Comparison of ENCODE assay signal across 16 mouse cellular contexts in the genomic region with DNA sequence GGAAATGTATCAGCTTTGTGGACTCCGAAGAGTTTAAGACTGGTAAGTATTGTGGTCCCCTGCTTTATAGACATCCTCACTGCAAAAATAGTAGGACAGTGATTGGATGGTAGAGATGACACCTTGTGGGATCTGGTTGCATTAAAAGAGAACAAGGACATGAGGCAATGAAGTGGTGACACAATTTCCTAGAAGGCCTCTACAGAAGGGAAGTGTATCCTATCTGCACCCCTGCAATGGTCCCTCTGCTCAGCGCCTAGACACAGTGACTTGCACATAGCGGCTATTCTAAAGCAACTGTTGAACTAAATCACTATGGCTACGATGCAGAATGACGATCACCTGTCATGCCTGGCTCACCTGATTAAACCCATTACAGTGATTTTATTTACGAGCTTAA. TPM values are rescaled to one million over a fixed set of nuclear protein-coding genes. Genes with fewer than 3 reads are reported as not detected.
A peak's percentile ranks its signal among the peaks of the same experiment; 100 is the strongest.
DNase-seq lines count a peak whose midpoint lies in the region; ATAC-seq and TF ChIP-seq lines count a peak whose summit lies in the region.
"Had no signal": no experiment of that assay in that cellular context is flagged by ENCODE, and none has a peak within 500 bp of the region (broad histone marks: within the 10 kb centered on the region; RNA-seq: fewer than 3 reads in every experiment).

No protein-coding gene starts in this region.

- no peaks in the 10 kb centered on the region for H3K9me3 ChIP-seq in liver, postnatal 0 days (ENCODE audit: low read length)
- H3K9me3 ChIP-seq: embryonic facial prominence, embryonic 12.5 days; forebrain, embryonic 15.5 days had no signal

- DNase-seq in liver, postnatal 0 days = peak; percentile 21
- DNase-seq in liver = no peak
- no peak for DNase-seq in cerebellum, postnatal 4 days (ENCODE audit: low spot score in 2 of 2)
- no peak for DNase-seq in kidney, postnatal 25 days
- DNase-seq: adrenal gland, adult 2 months; adrenal gland, postnatal 25 days; cerebellum, adult 18-20 months; cerebellum, adult 9-11 months; gastrocnemius, postnatal 14 days; heart, postnatal 10 days; heart, postnatal 4 days had no signal

- H3K36me3 ChIP-seq in liver, postnatal 0 days (replicated peaks; ENCODE audit: insufficient read depth, low read length) = no peaks in the 10 kb centered on the region
- H3K36me3 ChIP-seq: embryonic facial prominence, embryonic 12.5 days; forebrain, embryonic 15.5 days had no signal

- TF ChIP-seq CTCF in liver, postnatal 0 days (IDR thresholded peaks at IDR 0.05; ENCODE audit: low read depth) = no peak

- no peak overlapping the region for H3K4me2 ChIP-seq in liver, postnatal 0 days (ENCODE audit: low read depth, low read length)
- H3K4me2 ChIP-seq: embryonic facial prominence, embryonic 12.5 days; forebrain, embryonic 15.5 days; hindbrain, embryonic 14.5 days had no signal

- H3K9ac ChIP-seq in liver, postnatal 0 days (replicated peaks) = no peak overlapping the region
- H3K9ac ChIP-seq: embryonic facial prominence, embryonic 12.5 days; forebrain, embryonic 15.5 days; hindbrain, embryonic 14.5 days had no signal

- H3K4me1 ChIP-seq in liver, postnatal 0 days (ENCODE audit: insufficient read depth) = no peaks in the 10 kb centered on the region
- H3K4me1 ChIP-seq: embryonic facial prominence, embryonic 12.5 days; forebrain, embryonic 15.5 days had no signal

- H3K27ac ChIP-seq in liver, postnatal 0 days (ENCODE audit: low read depth) = no peak overlapping the region
- H3K27ac ChIP-seq: embryonic facial prominence, embryonic 12.5 days; forebrain, embryonic 15.5 days; hindbrain, embryonic 14.5 days had no signal

- ATAC-seq in liver, postnatal 0 days = 0 out of 2 replicates have a peak, but pooled peaks have one; percentile 19
- peak; percentile 73 for ATAC-seq in common myeloid progenitor, adult 5-6 weeks (replicated peaks; ENCODE audit: low read depth, poor library complexity, severe bottlenecking)
- ATAC-seq in megakaryocyte, adult 5-6 weeks (ENCODE audit: poor library complexity, severe bottlenecking) = peak; percentile 98
- ATAC-seq: forebrain, embryonic 15.5 days had no signal

- H3K4me3 ChIP-seq in liver, postnatal 0 days (ENCODE audit: low read depth, low read length) = no peak overlapping the region
- H3K4me3 ChIP-seq: embryonic facial prominence, embryonic 12.5 days; forebrain, embryonic 15.5 days had no signal

- no peaks in the 10 kb centered on the region for H3K27me3 ChIP-seq in liver, postnatal 0 days (ENCODE audit: insufficient read depth, low read length)
- H3K27me3 ChIP-seq: embryonic facial prominence, embryonic 12.5 days; forebrain, embryonic 15.5 days had no signal

- TF ChIP-seq EP300 in liver, postnatal 0 days (IDR thresholded peaks at IDR 0.05; ENCODE audit: low read depth) = no peak

- WGBS in liver, postnatal 0 days (ENCODE audit: insufficient replicate concordance) = 61% methylated on average over 6 of the region's 6 CpGs

RNA-seq across cellular contexts. Expression of gene Rnf24, which starts 15.1 kb away (rescaled TPM):
- 0.50 and 0.94 TPM in 2 replicates for polyA plus RNA-seq in liver, postnatal 0 days (2015; fragmentation: Nextera tagmentation; extraction: Ambion mirVana)
- 0.82 and 3.7 TPM in 2 replicates for total RNA-seq in common myeloid progenitor, adult 5-6 weeks (2017)
- total RNA-seq in megakaryocyte, adult 5-6 weeks (2015) = 3.6 and 4.0 TPM in 2 replicates
- total RNA-seq in megakaryocyte, adult 5-6 weeks (2017) = 1.8 and 3.9 TPM in 2 replicates

Comparison
In these comparisons a context has a peak if more than half of its experiments do, and no peak if none do; other contexts are left out.
1. ATAC-seq: peak in every context shown above with its lines; median percentile 98 in megakaryocyte, adult 5-6 weeks; 73 in common myeloid progenitor, adult 5-6 weeks; 19 in liver, postnatal 0 days.